Mouse (Mus musculus) C3H10T1/2 (cell line): ENCODE measurements around the gene Mgam. TPM values are rescaled to one million over a fixed set of nuclear protein-coding genes. Genes with fewer than 3 reads are reported as not detected.

Experiments used
- polyA plus RNA-seq, 2 experiments: library from polyadenylated mRNA; unstranded; fragments of >200 nt; fragmentation: generic; extraction: Trizol; gene quantifications; one replicate each; pipeline ENCODE4 v1.2.1; 2012; ENCODE audit warnings: missing spikeins in 2 of 2

Mgam gene
- polyA plus RNA-seq = under 1 TPM; 0.01 to 0.02 TPM

GRCm38 (mm10) chr6:40628406-40629000 lies at the start of gene Mgam:
TSS of gene Mgam (plus strand) at chr6:40628831.

GRCm38 (mm10) chr6:40585645-40586044 lies 43.0 kb upstream of the Mgam start, which contains the start of gene Clec5a:
TSS of gene Clec5a (minus strand) at chr6:40585821.

GRCm38 (mm10) chr6:40613260-40613852 lies 15.3 kb upstream of the Mgam start, which contains the start of gene Tas2r138:
TSS of gene Tas2r138 (minus strand) at chr6:40613310.

Other genes starting within 250 kb of the Mgam start
- gene E330009J07Rik, start 192.7 kb upstream of the Mgam start, polyA plus RNA-seq = under 1 TPM; 0.32 to 0.34 TPM
- not detected for gene Wee2, start 189.7 kb upstream of the Mgam start, polyA plus RNA-seq
- 10 to 100 TPM in 1 of 2 experiments, 1 to 10 TPM in 1; 2.8 to 25.4 TPM for gene Ssbp1, start 157.5 kb upstream of the Mgam start, polyA plus RNA-seq
- gene Tas2r137, start 137.6 kb upstream of the Mgam start, polyA plus RNA-seq = not detected
- not detected for gene Tas2r108, start 135.3 kb upstream of the Mgam start, polyA plus RNA-seq
- not detected for gene Prss37, start 109.3 kb upstream of the Mgam start, polyA plus RNA-seq
- gene Olfr461, start 73.8 kb upstream of the Mgam start, polyA plus RNA-seq = not detected
- not detected for gene Olfr460, start 59.3 kb upstream of the Mgam start, polyA plus RNA-seq
- not detected for gene Clec5a, start 43.0 kb upstream of the Mgam start, polyA plus RNA-seq
- gene Tas2r138, start 15.5 kb upstream of the Mgam start, polyA plus RNA-seq = not detected